Mouse (Mus musculus) erythroid progenitor cell, adult 5-6 weeks (primary cell): Measurements from ENCODE around the gene Alox12e. TPM values are rescaled to one million over a fixed set of nuclear protein-coding genes. Genes with fewer than 3 reads are reported as not detected.
"Not testable (repeated sequence)": the region's sequence is repeated elsewhere in the genome, so short reads cannot be mapped to it uniquely, and the experiment has no call there.

Source experiments
- ATAC-seq: replicated peaks from 2 replicates; pipeline ENCODE4 v1.8.0; 2016; ENCODE audit warnings: moderate number of reproducible peaks, mild to moderate bottlenecking, moderate TSS enrichment, inconsistent platforms; ENCODE audit not compliant: poor library complexity, low FRiP score, severe bottlenecking
- total RNA-seq, 2 experiments: library from RNA; stranded (forward) in 1 of 2; stranded (reverse) in 1 of 2; fragments of 150-400 nt in 1 of 2; fragments of 186-747, 209-891 nt in 1 of 2; gene quantifications; 2 replicates each; pipeline versions ENCODE4 v1.2.3 to v1.2.4; 2015 to 2017; ENCODE audit warnings: low replicate concordance in 2 of 2

Alox12e gene
- total RNA-seq (2015; ENCODE audit: low replicate concordance): 0.42 TPM in 1 of 2 replicates, not detected in the other
- total RNA-seq (2017; ENCODE audit: low replicate concordance): not detected in 2 replicates

DNA sequence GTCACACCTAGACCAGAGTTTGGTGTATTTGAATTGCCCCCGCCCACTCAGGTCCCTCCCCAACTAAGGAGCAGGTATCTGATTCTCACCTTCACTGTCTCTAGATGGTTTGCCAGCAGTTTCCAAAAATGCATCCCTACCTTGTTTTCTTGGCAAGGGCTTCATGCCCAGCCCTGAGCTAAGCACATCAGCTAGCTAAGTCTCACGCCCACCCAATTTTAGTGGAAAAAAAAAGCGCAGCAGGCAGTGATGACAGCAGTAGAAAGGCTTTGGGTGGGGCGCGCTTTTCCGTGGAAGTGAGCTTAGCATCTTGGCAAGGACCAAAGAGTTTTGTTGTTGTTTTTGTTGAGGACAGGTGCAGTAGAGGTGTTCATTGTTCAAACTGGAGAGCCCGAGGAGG lies at the start of gene Alox12e:
Alox12e (minus strand) TSS at position 101 of the 400 bp plus-strand sequence.
- ATAC-seq: no peak

DNA sequence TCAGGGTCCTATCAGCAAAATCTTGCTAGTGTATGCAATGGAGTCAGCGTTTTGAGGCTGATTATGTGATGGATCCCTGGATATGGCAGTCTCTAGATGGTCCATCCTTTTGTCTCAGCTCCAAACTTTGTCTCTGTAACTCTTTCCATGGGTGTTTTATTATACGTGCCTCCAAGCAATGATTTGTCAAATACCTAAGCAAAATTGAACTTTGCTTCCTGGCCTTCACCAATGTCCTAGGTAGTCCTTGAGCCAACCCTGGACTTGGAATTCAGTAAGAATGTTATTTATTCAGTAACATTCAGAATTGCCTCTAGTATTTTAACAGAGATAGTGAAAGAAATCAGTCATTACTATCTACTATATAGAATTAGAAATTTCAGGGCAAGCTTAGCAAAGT lies 46.2 kb upstream of the Alox12e start:
- not testable (repeated sequence) for ATAC-seq

DNA sequence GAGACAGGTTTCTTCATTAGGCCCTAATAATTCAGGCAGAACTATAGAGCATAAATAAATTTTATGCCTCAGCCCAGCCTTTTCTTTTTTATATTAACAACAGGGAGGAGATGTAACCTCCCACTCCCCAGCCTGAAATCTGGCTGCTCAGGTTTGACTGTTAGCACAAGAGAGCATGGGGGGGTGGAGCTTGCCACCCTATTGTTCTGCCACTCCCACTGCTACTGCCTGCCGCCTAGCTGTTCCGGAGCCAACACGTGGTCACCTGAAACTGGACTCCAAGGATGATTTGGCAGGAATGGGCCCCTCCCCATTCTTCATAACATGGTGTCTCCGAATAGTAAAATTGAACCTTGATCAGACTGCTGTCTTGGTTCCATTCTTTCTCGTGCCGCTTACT lies 45.3 kb upstream of the Alox12e start:
- not testable (repeated sequence) for ATAC-seq

DNA sequence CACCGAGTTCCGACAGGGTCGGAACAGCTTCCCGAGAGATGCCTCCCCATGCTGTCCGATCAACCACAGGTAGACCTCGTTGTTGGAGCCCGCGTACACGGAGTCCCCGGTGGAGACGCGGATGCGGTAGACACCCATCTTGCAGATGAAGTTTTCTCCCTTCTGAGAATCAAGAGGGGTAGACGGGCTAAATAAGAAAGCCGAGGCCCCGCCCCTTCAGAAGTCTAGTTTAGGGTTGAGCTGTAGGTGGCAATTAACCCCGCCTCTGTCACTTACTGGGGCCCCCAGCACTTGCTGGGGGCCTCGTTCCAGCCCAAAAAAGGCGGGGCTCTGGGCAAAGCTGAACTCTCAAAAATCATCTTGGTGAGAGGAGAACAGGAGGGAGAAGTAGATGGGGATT lies 29.4 kb upstream of the Alox12e start, which contains the start of gene Alox15:
Alox15 (minus strand) TSS at position 164 of the 400 bp plus-strand sequence.
- no peak for ATAC-seq

DNA sequence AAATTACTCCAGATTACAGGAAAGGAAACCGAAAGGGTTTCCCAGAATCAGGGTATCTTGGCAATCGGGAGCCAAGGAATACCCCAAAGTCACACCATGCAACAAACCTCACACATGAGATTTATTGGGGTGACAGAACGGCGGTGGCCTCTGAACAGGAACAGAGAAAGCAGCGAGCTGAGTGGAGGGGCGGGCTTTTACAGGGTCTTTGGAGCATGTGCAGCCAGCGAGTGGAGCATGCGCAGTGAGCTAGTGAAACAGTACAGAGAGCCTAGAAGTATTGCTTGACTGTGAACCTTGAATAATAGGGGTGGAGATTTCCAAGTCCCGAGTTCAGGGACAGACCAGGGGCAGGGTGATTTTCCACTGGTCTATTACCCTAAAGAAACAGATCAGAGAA lies 26.2 kb upstream of the Alox12e start:
- ATAC-seq: no peak

DNA sequence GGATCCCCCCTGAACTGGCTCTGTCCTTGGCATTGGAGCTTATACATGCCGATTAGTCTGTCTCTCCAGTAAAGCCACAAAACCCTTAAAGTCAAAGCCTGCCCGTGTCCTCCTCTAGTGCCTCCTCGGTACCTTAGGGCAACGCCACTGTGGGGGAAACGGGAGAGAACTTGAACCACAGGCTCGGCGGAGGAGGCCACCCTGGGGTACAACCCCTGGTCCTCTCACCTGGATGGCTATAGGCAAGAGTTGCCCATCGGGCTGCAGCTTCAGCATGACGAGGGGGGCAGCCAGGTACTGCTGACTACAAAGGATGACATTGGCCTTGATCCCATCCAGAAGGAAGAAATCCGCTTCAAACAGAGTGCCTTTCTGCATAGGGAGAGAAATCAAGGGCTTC lies 25.4 kb upstream of the Alox12e start:
- ATAC-seq: no peak

DNA sequence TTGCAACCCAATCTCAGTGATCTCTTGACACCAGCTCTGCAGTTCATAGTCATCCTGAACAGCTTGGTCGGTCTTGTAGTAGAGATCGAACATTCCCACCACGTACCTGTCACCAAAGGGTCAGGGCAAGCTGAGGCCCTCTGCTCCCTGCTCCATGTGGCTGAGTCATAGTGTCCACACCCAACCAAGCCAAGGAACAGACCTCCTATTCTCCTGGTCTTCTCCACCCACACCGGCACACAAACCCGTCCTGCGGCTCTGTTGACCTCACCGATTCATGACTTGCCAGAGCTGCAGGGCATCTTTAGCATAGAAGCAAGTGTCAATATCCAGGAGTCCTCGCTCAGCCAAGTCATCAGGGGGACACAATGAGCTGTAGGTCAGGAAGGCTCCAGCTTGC lies 23.1 kb upstream of the Alox12e start:
- no peak for ATAC-seq

DNA sequence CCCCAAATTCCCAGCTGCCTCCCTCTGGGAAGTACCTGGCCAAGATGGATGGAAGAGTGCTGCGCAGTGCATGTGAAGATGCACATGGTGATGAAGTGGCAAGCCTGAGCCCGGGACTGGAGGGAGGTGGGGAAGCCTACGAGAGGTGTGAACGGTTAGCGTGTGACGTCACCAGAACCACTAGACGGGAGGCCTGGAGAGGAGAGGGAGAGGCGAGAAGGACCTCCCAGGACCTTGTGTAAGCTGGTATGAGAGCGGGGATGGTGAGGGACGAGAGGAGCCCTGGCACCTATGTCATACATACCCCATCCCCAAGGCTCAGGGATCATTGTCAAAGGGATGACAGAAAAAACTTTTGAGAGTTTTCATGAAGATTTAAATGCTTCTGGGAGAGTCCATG lies 22.6 kb upstream of the Alox12e start:
- no peak for ATAC-seq

DNA sequence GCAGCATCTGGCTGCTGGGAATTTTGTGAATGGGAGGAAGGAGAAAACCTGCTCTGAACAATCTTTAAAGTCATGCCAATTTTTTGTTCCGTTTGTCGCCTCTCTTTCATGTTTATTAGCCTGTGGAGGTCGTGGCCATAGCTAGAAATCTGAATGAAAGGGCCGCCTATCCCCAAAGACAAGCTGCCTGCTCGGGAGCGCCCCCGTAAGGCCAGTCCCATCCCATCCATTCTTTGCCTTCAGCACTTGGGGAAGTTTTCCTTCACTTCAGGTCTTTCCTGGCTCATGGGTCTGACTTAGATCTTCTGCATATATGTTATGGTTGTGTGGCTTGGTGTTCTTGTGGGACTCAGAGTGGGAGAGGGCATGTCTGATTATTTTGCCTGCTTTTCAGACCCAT lies 17.1 kb upstream of the Alox12e start:
- no peak for ATAC-seq

DNA sequence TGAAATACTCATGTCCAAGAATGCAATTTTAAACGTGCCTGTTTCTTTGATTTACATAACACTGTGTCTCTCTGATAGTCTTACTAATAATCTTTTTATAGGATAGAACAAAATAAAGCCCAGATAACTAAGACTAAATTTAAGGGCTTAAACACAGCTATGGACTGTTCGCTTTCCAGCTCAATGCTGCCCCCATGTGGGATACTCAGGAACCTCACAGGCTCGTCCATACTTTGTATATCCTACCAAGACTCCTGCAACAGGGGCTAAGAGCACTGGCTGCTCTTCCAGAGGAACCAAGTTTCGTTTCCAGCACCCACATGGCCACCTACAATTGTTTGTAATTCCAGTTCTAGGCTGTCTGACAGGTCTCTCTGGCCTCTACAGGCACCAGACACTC lies 12.0 kb upstream of the Alox12e start:
- ATAC-seq: no peak

DNA sequence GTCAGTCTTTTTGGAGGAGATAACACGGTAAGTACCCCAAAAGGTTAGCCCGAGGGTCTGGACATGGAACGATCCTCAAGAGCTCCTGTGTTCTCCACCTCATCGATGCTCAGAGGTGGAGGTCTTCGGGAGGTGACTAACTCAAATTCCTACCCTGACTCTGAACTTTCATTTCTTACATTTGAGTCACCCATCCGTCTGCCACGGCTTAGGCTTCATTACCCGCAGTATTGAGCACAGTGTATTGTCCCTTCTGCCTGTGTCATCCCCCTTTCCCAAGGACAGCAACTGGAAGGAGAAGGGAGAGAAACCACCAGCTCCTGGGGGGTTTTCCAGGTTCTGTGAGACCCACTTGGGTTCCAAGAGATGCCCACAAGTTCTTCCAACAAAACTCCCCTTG lies 2.3 kb upstream of the Alox12e start:
- ATAC-seq: no peak

DNA sequence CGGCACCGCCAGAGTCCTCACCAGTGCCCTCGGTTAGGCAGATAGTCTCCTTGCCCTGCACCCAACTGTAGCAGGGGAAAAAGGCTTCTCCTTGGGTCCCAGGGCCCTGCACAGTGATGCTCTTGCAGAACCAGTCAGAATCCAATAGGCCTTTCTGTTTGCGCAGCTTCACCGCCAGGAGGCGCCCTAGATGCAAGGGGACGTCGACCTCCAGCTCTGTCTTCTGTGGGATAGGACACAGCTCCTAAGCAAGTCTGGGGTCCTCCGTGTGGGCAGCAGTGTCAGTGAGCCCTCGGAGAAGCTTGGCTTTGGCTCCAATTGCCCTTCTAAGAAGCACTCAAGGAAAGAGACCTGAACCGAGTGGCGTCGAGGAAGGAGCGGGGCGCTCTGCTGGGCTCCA lies 764 bp downstream of the Alox12e start:
- 0 out of 2 replicates have a peak, but pooled peaks have one; percentile 43 for ATAC-seq

DNA sequence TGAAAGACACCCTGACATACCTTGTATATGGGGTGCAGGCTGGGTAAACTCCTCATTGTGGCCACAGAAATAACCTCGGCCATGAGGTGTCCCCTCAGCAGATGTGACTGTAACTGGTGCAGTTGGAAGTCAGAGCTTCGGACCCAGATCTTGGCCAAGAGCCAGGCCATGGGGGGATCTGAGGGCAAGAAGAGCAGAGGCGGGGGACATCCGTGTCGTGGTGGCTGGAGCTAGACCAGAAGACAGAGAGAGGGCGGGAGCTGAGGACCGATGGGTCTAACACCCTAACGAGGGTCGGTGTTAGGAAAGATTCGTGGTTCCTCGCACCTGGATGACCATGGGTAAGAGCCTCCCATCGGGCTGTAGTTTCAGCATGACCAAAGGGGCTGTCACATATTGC lies 2.8 kb downstream of the Alox12e start:
- no peak for ATAC-seq

DNA sequence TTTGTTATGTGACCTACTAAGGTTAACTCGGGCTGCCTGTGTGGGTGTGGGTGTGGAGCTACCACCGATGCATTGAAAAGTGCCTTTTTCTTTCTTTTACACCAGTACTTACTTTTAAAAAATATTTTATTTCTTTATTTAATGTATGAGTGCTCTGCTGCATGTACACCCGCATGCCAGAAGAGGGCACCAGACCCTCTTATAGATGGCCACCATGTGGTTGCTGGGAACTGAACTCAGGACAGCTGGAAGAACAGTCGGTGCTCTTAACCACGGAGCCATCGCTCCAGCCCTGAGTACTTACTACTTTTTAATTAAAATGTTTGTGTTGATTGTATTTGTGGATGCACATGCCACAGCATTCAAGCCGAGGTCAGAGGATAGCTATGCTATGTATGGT lies 8.6 kb downstream of the Alox12e start:
- no peak for ATAC-seq

DNA sequence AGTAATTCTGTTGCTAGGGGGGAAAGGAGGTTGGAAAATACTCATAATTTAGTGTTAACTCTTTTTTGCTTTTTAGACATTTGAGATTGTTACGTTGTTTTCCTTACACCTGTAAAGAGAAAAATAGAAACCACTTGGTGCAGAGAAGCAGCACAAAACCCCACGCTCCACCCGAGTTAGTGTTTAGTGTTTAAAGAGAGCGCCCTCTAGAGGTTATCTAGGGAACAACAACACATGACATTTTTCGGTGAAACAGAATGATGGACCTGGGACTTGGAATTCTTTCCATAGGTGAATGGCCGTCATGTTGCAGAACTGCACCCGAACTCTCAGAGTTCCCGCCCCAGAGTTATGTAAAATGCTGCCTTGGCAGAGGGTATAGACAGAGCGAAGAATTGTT lies 13.1 kb downstream of the Alox12e start:
- ATAC-seq: 0 out of 2 replicates have a peak, but pooled peaks have one; percentile 52

DNA sequence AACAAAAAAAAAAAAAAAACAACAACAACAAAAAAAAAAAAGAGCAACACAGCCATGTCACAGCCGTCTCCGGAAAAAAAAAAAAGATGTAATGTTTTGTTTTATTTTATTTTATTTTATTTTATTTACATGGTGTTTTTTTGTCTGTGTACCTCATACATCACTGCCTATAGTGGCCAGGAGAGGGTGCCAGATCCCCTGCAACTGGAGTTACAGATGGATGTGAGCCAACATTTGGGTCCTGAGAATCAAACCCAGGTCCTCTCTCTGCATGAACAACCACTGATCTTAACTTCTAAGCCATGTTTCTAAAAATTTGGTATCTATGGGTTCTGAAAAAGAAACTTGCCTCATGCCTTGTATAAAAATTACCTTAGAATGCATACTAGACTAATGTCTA lies 14.1 kb downstream of the Alox12e start:
- ATAC-seq: no peak

DNA sequence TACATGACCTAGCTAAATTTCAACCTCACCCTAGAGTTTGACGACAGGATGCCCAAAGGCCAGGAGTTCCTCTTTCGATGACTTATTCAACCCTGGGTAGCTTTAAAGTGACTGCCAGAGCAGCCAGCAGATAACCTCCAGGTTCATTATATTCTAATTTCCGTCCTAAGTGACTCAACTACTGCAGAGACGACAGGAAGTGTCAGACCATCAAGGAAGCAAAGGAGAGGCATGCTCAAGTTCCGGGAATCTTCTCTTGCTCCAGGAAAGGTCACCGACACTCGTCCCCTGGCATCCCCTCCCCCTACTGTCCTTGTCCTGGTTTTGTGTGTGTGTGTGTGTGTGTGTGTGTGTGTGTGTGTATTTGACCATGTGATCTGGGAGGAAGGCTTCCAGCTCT lies 16.3 kb downstream of the Alox12e start:
- no peak for ATAC-seq

DNA sequence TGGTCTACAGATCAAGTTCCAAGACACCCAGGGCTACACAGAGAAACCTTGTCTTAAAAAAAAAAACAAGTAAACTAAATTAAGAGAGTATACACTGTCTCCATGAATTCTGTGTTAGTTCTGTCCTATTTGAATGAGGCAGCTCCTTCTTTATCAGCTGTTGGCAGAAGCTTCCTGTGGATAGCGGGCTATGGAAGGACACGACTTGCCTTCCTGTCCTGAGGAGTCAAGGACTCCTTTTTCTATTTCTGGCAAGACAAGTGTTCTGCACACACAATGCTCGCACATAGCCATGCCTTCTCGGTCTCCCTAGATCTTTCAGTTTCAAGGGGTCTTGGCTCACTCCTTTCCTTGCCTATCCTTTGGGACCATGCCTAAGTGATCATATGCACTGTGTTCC lies 20.1 kb downstream of the Alox12e start:
- ATAC-seq: no peak

DNA sequence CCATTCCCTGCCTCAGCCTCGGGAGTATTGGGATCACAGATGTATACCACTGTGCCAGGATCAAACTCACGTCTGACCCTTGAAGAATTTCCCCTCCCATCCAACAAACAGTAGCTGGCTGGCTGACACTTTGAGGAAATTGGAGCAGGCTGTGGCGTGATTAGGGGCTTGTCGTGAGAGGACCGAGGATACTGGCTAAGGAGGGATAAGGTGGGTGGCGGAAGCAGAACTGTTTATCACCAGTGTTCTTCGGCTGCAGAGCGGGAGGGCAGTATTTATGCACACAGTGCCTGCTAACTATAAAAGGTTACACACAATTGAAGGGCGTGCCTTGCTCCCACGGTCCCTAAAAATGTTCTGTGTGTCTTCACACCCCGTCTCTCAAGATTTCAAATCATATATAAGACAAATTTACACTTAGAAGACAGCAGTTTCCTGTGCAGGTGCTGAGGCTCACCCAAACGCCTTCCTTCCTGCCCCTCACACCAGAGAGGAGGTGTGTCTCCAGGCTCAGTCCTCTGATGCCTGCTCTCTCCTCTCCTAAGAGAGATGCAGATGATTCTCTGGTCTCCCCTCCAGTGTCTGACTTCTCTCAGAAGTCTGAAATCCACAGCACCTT lies 24.5 kb downstream of the Alox12e start:
- ATAC-seq: no peak

DNA sequence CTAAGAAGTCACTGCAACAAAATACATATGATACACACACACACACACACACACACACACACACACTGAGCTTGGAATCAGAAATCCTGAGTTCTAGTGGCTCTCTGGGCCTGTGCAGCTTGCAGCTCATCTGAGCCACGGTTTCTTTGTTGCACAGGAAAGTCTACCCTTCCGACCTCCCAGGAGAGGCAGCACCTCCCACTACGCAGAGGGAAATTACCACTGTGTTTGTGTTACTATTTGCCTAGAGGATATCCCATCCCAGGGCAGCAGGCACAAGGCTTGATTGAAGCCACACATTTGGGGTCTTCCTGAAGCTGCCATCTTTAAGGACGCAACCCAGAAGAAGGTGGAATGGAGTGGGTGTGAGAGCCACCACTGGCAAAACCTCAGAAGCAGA lies 25.0 kb downstream of the Alox12e start:
- ATAC-seq: no peak

DNA sequence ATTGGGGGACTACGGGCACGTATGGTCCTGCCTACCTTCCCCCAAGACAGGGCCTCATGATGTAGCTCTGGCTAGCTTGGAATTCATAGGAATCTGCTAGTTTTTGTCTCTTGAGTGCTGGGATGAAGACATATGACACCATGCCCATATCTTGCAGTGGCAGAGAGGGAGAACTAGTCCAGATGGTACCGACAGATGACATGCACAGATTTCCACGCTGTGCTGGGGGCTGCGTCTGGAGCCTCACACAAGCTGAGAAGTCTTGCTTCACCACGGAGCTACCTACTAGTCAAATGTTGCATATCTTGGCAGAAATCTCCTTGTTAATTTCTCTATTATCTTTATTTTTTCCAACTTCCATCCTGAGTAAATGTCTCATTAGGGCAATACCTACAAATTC lies 28.5 kb downstream of the Alox12e start:
- ATAC-seq: no peak

DNA sequence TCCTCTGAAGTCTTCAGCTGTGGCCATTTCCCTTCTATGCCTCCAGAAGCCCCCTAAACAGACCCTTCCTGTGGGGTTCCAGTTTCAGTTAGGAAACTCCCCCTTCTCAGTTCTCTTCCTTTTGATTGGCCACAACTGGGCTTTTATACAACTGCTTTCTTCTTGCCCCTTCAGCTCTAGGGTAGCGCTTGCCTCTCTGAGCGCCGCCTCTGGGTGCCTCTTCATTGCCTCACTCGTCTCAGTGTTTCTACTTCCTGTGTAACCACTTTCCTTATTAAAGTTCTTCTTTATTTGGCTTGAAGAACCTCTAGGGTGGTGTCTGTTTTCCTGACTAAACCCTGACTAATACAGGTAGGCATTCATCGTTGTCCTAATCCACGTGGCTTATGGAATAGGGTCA lies 31.2 kb downstream of the Alox12e start:
- no peak for ATAC-seq
